Comparison of ENCODE assay signal across 14 mouse cellular contexts in genomic region chr2:75073178-75073577, GRCm38 (mm10).
DNase-seq lines count a peak whose midpoint lies in the region; ATAC-seq lines count a peak whose summit lies in the region.
"Had no signal": no experiment of that assay in that cellular context is flagged by ENCODE, and none has a peak within 500 bp of the region (broad histone marks: within the 10 kb centered on the region; RNA-seq: fewer than 3 reads in every experiment).

No protein-coding gene starts in this region.

- no peak for ATAC-seq in hindbrain, embryonic 13.5 days (ENCODE audit: low FRiP score)
- ATAC-seq in hindbrain, embryonic 11.5 days (ENCODE audit: low FRiP score) = no peak
- ATAC-seq in megakaryocyte, adult 5-6 weeks (ENCODE audit: poor library complexity, severe bottlenecking) = no peak

- H3K36me3 ChIP-seq in hindbrain, embryonic 13.5 days = no peaks in the 10 kb centered on the region
- H3K36me3 ChIP-seq in hindbrain, embryonic 11.5 days (ENCODE audit: control insufficient read depth, insufficient read depth, low read length) = no peaks in the 10 kb centered on the region
- H3K36me3 ChIP-seq: heart, embryonic 15.5 days; limb, embryonic 15.5 days; lung, embryonic 15.5 days had no signal

- H3K9ac ChIP-seq in hindbrain, embryonic 13.5 days = no peak overlapping the region
- no peak overlapping the region for H3K9ac ChIP-seq in hindbrain, embryonic 11.5 days (ENCODE audit: low read depth, low read length)
- H3K9ac ChIP-seq: heart, embryonic 15.5 days; limb, embryonic 15.5 days; lung, embryonic 15.5 days had no signal

- H3K4me2 ChIP-seq in hindbrain, embryonic 13.5 days = no peak overlapping the region
- no peak overlapping the region for H3K4me2 ChIP-seq in hindbrain, embryonic 11.5 days (replicated peaks; ENCODE audit: low read depth, low read length)
- H3K4me2 ChIP-seq: heart, embryonic 15.5 days; limb, embryonic 15.5 days; lung, embryonic 15.5 days had no signal

- peaks cover 32% of the 10 kb centered on the region for H3K4me1 ChIP-seq in hindbrain, embryonic 13.5 days (replicated peaks)
- no peaks in the 10 kb centered on the region for H3K4me1 ChIP-seq in hindbrain, embryonic 11.5 days (replicated peaks; ENCODE audit: control insufficient read depth, insufficient read depth, low read length)
- H3K4me1 ChIP-seq: heart, embryonic 15.5 days; limb, embryonic 15.5 days had no signal

- no peak for DNase-seq in hindbrain, embryonic 11.5 days (ENCODE audit: low spot score)
- DNase-seq in spleen, postnatal 36 days (ENCODE audit: low spot score in 2 of 2) = peak; percentile 35 to 37
- no peak for DNase-seq in spleen, adult 12 weeks (ENCODE audit: low spot score)
- peak; percentile 39 to 71 for DNase-seq in thymus, adult 18-20 months
- DNase-seq in kidney, adult 11 months = no peak
- DNase-seq: cerebellum, adult 18-20 months; gastrocnemius, postnatal 25 days; right cerebral cortex, postnatal 14 days had no signal

- H3K27ac ChIP-seq in hindbrain, embryonic 13.5 days = peak overlapping the region; percentile 84
- H3K27ac ChIP-seq in hindbrain, embryonic 11.5 days (ENCODE audit: low read depth, low read length) = no peak overlapping the region
- H3K27ac ChIP-seq: heart, embryonic 15.5 days; layer of hippocampus, adult 2 months; limb, embryonic 15.5 days; lung, embryonic 15.5 days had no signal

- no peak overlapping the region for H3K4me3 ChIP-seq in hindbrain, embryonic 13.5 days
- no peak overlapping the region for H3K4me3 ChIP-seq in hindbrain, embryonic 11.5 days (ENCODE audit: low read depth, low read length)
- H3K4me3 ChIP-seq: heart, embryonic 15.5 days; layer of hippocampus, adult 2 months; limb, embryonic 15.5 days; lung, embryonic 15.5 days had no signal

- WGBS in hindbrain, embryonic 13.5 days = 63% methylated on average over 9 of the region's 9 CpGs
- 81% methylated on average over 9 of the region's 9 CpGs for WGBS in hindbrain, embryonic 11.5 days

- no peaks in the 10 kb centered on the region for H3K27me3 ChIP-seq in hindbrain, embryonic 13.5 days
- H3K27me3 ChIP-seq in hindbrain, embryonic 11.5 days (ENCODE audit: control insufficient read depth, insufficient read depth, low read length) = no peaks in the 10 kb centered on the region
- H3K27me3 ChIP-seq: heart, embryonic 15.5 days; limb, embryonic 15.5 days; lung, embryonic 15.5 days had no signal

- H3K9me3 ChIP-seq in hindbrain, embryonic 13.5 days = no peaks in the 10 kb centered on the region
- H3K9me3 ChIP-seq in hindbrain, embryonic 11.5 days (ENCODE audit: control insufficient read depth, low read length) = no peaks in the 10 kb centered on the region
- H3K9me3 ChIP-seq: heart, embryonic 15.5 days; limb, embryonic 15.5 days; lung, embryonic 15.5 days had no signal

Comparison
In these comparisons a context has a peak if more than half of its experiments do, and no peak if none do; other contexts are left out.
1. DNase-seq: peak in spleen, postnatal 36 days (2 of 2) and thymus, adult 18-20 months (2 of 2); none in hindbrain, embryonic 11.5 days (single experiment), spleen, adult 12 weeks (single experiment) and kidney, adult 11 months (single experiment).